Mouse (Mus musculus) spleen, embryonic (tissue): ENCODE measurements around the gene Clk3.

ENCODE experiments used
- CTCF ChIA-PET: fragments of 350-600 bp; sonication (Branson Sonifier 250); formaldehyde crosslinking; loops from one replicate; lab custom pipeline; 2022; lab: Charles Lee

Clk3 gene

DNA sequence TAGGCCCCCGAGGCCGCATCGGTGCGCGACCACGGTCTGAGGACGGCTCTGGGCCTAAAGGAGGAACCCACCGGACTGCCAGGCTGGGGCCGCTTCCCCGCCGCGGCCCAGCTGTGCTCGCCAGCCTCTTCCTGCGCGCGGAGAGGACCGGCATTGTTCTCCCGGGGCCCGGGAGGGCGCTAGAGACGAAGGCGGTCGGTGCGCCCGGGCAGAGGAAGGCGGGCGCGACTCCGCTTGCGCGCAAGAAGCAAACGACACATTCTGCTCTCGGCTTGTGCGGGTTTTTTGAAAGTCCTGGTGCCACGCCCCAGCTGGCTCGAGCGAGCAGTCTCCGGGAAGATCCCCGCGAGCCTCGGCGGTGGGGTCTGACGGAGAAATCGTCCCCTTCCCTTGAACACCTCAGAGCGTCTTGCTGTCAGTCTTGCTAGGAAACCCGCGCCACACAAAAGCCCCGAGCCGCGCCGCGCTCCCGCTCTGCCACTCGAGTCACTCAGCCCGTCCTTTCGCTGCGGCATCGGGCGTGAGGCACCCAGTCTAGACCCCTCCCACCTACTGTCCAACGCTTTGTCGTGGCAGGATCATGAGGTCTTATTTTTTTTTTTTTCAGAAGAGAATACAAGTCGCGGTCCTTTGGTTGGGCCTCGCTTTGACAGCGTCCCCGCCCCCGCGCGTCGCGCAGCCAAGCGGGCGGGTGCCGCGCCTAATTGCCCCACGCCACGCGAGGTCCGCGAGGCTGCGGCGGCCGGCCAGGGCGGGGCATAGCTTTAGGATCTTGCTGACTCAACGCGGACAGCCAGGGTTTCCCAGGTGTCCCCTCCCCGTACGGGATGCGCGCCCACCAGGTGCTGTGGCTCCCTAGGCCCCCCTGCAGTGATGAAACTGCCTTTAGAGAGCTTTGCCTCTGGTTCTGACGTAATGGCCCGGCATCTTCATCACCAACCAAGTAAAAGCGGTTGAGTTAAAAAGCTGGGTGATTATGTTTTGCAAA lies at the start of gene Clk3:
TSS of gene Clk3 (minus strand) at position 497 of the 988 bp plus-strand sequence.
- CTCF ChIA-PET: interaction anchor here (0.7 kb wide), 1 partner anchor 63 kb away, joined by 4 read pairs; no protein-coding TSS in a partner anchor

DNA sequence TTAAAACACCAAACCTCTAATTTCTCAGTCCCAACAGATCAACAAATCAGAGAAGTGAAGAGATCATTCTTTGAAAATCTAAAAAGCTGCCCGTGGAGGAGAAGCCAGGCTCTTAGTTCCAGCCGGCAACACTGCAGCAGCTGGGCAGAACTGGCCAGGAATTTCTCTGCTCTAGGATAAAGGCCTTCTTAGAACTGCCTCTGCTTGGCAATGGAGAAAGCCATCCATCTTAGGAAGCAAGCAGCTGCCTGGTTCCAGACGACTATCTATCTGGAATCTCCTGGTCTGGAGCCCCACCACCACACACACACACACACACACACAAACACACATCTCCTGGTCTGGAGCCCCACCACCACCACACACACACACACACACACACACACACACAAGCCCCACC lies 49.2 kb upstream of the Clk3 start:
- CTCF ChIA-PET: no interaction called here

GRCm38 (mm10) chr9:57814014-57814413 lies 48.4 kb upstream of the Clk3 start:
- CTCF ChIA-PET: interaction anchor here (0.6 kb wide), 2 partner anchors 10 to 464 kb away, joined by 4 to 13 read pairs; no protein-coding TSS in a partner anchor

DNA sequence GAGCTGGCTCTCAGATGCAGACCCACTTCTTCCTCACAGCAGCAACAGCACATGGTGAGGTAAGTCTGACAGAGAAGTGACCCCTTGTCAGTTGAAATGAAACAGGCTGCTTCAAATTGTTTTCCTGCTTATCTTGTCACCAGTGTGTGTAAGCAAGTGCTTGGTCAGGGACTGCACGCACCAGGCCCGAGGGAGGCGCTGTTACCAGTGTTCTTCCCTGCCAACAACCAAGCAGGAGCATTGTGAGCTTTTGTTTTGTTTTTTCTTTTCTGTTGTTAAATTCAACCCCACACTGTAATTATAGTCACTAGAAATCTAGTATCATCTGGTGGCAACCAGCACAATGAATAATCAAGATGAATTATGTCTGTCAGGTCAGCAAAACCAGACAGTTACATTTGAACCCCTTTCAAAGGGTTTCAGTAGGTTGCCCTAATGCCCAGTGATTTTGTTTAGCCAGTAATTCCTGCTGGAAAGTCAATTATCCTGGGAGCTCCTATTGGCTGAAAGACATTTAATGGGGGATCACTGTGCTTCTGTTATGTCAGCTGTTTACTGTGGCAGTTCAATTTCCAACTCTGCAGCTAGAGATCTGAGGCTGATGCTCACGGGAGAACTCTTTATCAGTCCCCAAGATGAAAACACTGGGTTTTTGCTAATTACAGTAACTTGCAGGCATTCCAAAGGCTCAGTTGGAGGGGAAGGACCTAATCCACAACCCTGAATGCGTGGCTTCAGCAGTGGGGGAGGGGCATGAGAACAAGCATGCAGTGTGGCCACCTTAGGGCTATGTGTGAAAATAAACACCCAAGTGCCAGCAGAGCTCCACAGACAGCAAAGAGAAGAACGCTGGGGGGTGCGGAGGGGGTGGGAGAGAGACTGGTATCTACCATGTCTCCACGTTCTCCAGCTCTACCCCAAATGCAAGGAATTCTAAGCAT lies 46.4 kb upstream of the Clk3 start:
- CTCF ChIA-PET: interaction anchor here (0.6 kb wide), 1 partner anchor 152 kb away, joined by 3 read pairs; no protein-coding TSS in a partner anchor

- CTCF ChIA-PET: no interaction called here
Observed at GRCm38 (mm10) chr9:57810691-57811090, 45.0 kb upstream of the Clk3 start.

DNA sequence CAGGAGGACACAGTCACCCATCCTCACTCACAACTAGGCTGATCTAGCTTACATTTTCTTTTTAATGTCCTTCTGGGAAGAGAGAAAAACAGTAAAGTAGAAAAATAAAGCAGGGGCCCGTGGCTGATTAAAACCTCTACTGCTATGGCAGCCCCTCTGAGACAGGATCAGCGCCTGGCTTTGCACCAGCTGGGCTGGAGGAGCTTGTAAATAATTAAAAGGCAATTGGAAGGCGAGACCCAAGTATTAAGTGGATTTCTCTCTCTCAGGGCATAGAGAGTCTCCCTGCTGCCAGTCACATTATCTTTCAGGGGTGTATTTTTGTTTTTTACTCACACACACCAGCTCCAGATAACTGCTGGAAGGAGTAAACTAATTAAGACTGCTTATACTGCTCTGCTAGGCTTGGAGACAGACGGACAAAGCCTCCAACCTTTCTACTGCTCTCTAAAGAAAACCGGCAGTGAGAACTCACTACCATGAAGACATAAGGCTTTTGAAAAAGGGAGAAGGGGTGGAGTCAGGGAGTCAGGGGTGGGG lies 43.2 kb upstream of the Clk3 start:
- CTCF ChIA-PET: interaction anchor here (1.4 kb wide), 1 partner anchor 22 kb away, joined by 4 read pairs; no protein-coding TSS in a partner anchor

DNA sequence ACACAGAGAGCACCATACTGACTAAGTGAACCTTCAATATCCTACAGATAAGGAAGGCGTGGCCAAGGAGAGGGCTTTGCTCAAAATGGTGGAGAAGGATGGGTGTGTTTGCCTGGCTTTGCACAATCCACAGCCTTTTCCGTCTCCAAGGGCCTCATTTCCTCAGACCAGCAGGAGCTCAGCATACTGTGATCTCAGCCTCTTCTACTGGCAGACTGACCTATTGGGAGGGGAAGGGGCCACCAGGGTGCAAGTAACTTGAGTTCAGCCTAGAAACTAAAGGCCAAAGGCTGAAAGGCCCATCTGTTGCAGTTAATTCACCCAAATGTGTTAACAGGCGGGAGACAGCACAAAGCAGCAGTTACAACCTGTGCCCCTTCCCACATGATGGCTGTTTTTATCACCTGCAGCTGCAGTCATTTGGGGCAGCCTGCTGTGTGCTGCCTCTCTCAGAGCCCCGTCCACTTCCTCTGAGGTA lies 41.6 kb upstream of the Clk3 start:
- CTCF ChIA-PET: interaction anchor here (0.6 kb wide), 1 partner anchor 9 kb away, joined by 15 read pairs; no protein-coding TSS in a partner anchor

GRCm38 (mm10) chr9:57806066-57806481 lies 40.4 kb upstream of the Clk3 start:
- CTCF ChIA-PET: no interaction called here

- CTCF ChIA-PET: no interaction called here
Observed at GRCm38 (mm10) chr9:57805087-57805737, 39.6 kb upstream of the Clk3 start.

GRCm38 (mm10) chr9:57803839-57804238 lies 38.2 kb upstream of the Clk3 start:
- CTCF ChIA-PET: interaction anchor here (0.7 kb wide), 2 partner anchors 10 to 196 kb away, joined by 4 to 6 read pairs; no protein-coding TSS in a partner anchor

- CTCF ChIA-PET: no interaction called here
Observed at GRCm38 (mm10) chr9:57803047-57803446, 37.4 kb upstream of the Clk3 start.

GRCm38 (mm10) chr9:57800325-57800975 lies 34.8 kb upstream of the Clk3 start:
- CTCF ChIA-PET: interaction anchor here (0.5 kb wide), 1 partner anchor 56 kb away, joined by 4 read pairs; no protein-coding TSS in a partner anchor

GRCm38 (mm10) chr9:57798725-57799253 lies 33.1 kb upstream of the Clk3 start:
- CTCF ChIA-PET: no interaction called here

- CTCF ChIA-PET: no interaction called here
Observed at GRCm38 (mm10) chr9:57797456-57797855, 31.8 kb upstream of the Clk3 start.

DNA sequence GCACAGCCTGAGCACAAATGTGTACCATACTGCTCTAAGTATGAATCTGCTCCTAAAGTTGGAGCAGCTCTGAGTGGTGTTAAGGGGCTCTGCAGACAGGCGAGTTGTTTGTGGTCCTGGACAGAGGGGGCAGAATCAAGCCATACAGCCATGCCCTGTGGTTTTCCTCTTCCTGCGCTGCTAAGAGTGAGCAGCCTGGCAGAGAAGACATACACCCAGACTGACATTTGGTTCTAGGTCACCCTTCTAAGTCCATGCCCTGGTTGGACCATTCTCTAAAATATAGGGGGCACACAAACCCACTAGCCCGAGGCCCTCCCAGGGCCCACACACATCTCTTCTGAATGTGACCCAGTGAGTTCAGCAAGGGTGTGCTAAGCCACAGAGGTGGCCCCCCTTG lies 24.1 kb upstream of the Clk3 start:
- CTCF ChIA-PET: no interaction called here

DNA sequence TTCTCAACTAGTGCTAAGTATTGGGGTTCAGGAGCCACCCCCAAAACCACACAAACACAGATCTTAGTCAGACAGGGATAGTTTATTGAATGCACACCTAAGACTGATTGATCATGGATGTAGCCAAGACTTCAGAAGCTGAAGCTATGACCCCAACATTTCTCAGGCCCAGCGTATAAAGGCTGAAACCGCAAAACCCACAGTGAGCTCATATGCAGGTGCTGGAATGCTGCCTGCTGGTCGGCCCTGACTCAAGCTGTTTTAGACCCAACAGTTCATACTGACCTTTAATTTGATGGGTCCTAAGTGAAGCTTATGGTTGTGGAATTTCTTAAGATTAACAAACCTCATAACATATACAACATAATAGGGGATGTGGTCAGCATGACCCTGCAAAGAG lies 17.0 kb upstream of the Clk3 start:
- CTCF ChIA-PET: no interaction called here

- CTCF ChIA-PET: no interaction called here
Observed at GRCm38 (mm10) chr9:57775736-57776135, 10.1 kb upstream of the Clk3 start.

DNA sequence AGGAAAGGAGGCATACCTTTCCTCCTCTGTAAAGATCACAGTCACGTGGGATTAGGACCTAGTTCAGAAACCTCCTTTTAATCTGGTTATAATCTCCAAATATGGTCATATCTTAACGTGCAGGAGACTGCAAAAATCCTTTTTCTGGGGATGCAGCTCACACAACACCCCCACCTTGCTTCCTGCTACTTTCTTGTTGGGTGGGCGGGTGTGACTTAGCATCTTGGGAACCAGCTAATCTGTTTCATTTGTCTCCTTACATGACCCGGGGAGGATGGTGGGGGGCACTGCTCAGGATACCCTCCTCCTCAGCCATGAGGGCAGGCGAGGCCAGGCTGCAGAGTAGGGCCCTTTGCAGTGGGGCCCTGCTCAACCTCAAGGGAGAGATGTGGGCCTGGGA lies 9.4 kb upstream of the Clk3 start:
- CTCF ChIA-PET: interaction anchor here (0.6 kb wide), 2 partner anchors 42 to 215 kb away, joined by 3 to 13 read pairs; no protein-coding TSS in a partner anchor

GRCm38 (mm10) chr9:57774168-57774567 lies 8.5 kb upstream of the Clk3 start:
- CTCF ChIA-PET: interaction anchor here (0.7 kb wide), 1 partner anchor 214 kb away, joined by 3 read pairs; no protein-coding TSS in a partner anchor
